Mouse (Mus musculus) c-Kit-negative CD71-positive TER-119-positive erythroid progenitor cells, embryonic 14.5 days (primary cell): ENCODE measurements around the gene Slc11a1.

Experiments used
- DNase-seq: peaks from one replicate; pipeline ENCODE4 v3.0.0-alpha.2; 2013; ENCODE audit warnings: low read depth, low spot score

The Slc11a1 gene

GRCm38 (mm10) chr1:74408589-74409504, 33.9 kb downstream of the Slc11a1 start, which contains the start of gene Vil1:
Vil1 (plus strand) TSS chr1:74409376.
- DNase-seq: no peak

- no peak for DNase-seq
These were observed 36.8 kb downstream of the Slc11a1 start for GRCm38 (mm10) chr1:74411753-74412325.

GRCm38 (mm10) chr1:74412711-74413110, 37.7 kb downstream of the Slc11a1 start:
- DNase-seq: no peak

- DNase-seq: no peak
These were observed 40.1 kb downstream of the Slc11a1 start for GRCm38 (mm10) chr1:74415143-74415542.

- no peak for DNase-seq
These were observed 43.9 kb downstream of the Slc11a1 start for GRCm38 (mm10) chr1:74418747-74419439.

- DNase-seq: no peak
These were observed 44.4 kb downstream of the Slc11a1 start for GRCm38 (mm10) chr1:74419440-74419794.

- DNase-seq: no peak
These were observed 48.2 kb downstream of the Slc11a1 start for GRCm38 (mm10) chr1:74423147-74423546.

- no peak for DNase-seq
These were observed 50.9 kb downstream of the Slc11a1 start for GRCm38 (mm10) chr1:74425845-74426244.

- no peak for DNase-seq
These were observed 58.2 kb downstream of the Slc11a1 start for GRCm38 (mm10) chr1:74433220-74433619.

GRCm38 (mm10) chr1:74434596-74434995, 59.6 kb downstream of the Slc11a1 start:
- no peak for DNase-seq

- no peak for DNase-seq
These were observed 60.6 kb downstream of the Slc11a1 start for GRCm38 (mm10) chr1:74435563-74435962.
